Comparison of ENCODE assay signal across 25 mouse cellular contexts in genomic region chr1:177737505-177738105, GRCm38 (mm10). TPM values are rescaled to one million over a fixed set of nuclear protein-coding genes. Genes with fewer than 3 reads are reported as not detected.
A peak's percentile ranks its signal among the peaks of the same experiment; 100 is the strongest.
DNase-seq lines count a peak whose midpoint lies in the region; ATAC-seq and TF ChIP-seq lines count a peak whose summit lies in the region.
"Had no signal": no experiment of that assay in that cellular context is flagged by ENCODE, and none has a peak within 500 bp of the region (broad histone marks: within the 10 kb centered on the region; RNA-seq: fewer than 3 reads in every experiment).

No protein-coding gene starts in this region.

- no peaks in the 10 kb centered on the region for H3K36me3 ChIP-seq in macrophage (ENCODE audit: inconsistent target)
- H3K36me3 ChIP-seq: embryonic facial prominence, embryonic 10.5 days; heart, embryonic 12.5 days; hindbrain, embryonic 15.5 days had no signal

- 13% methylated on average over 6 of the region's 6 CpGs for whole genome bisulfite sequencing in macrophage (ENCODE audit: missing documents)

- ATAC-seq in megakaryocyte-erythroid progenitor cell, adult 5-6 weeks (replicated peaks; ENCODE audit: low FRiP score, low TSS enrichment, poor library complexity, severe bottlenecking), result peak; percentile 51
- ATAC-seq: activated CD4-positive, CD25-positive, alpha-beta regulatory T cell, adult 4 months; forebrain, embryonic 14.5 days; Patski had no signal

- peak overlapping the region; percentile 78 for H3K27ac ChIP-seq in bone marrow macrophage, adult 2 months (ENCODE audit: insufficient read depth, low read depth, low read length)
- H3K27ac ChIP-seq in macrophage, result peak overlapping the region; percentile 36; the same call in 1 of the 2 replicates
- H3K27ac ChIP-seq: embryonic facial prominence, embryonic 10.5 days; hindbrain, embryonic 15.5 days had no signal

- no peak for TF ChIP-seq POLR2A in bone marrow macrophage, adult 2 months (IDR thresholded peaks at IDR 0.05; ENCODE audit: borderline replicate concordance, low read depth, low read length)

- peak; percentile 37 for DNase-seq in heart, adult 11 months
- no peak for DNase-seq in heart, adult 18-20 months
- DNase-seq in adrenal gland, postnatal 14 days, result no peak
- DNase-seq in embryo, embryonic 10 days (ENCODE audit: low spot score), result no peak
- DNase-seq in ovary, postnatal 14 days (ENCODE audit: low spot score), result no peak
- DNase-seq: adrenal gland, postnatal 25 days; cerebellum, adult 2 months; cerebellum, postnatal 14 days; gastrocnemius, postnatal 36 days had no signal

- peaks cover 13% of the 10 kb centered on the region for H3K4me1 ChIP-seq in bone marrow macrophage, adult 2 months (ENCODE audit: control insufficient read depth, insufficient read depth, low read length)
- H3K4me1 ChIP-seq: embryonic facial prominence, embryonic 10.5 days; heart, embryonic 12.5 days; hindbrain, embryonic 15.5 days had no signal

- H3K4me3 ChIP-seq in bone marrow macrophage, adult 2 months (ENCODE audit: insufficient read depth, low read length), result peak overlapping the region; percentile 14; the same call in 1 of the 2 replicates
- no peak overlapping the region for H3K4me3 ChIP-seq in macrophage (ENCODE audit: inconsistent target)
- H3K4me3 ChIP-seq: embryonic facial prominence, embryonic 10.5 days; heart, embryonic 12.5 days; hindbrain, embryonic 15.5 days had no signal

- no peaks in the 10 kb centered on the region for H3K79me2 ChIP-seq in macrophage (ENCODE audit: inconsistent target)

- no peak for TF ChIP-seq CTCF in bone marrow macrophage, adult 2 months (IDR thresholded peaks at IDR 0.05; ENCODE audit: low read depth, low read length)

RNA-seq across cellular contexts. Expression of gene 1700016C15Rik, which starts 8.0 kb away (rescaled TPM):
- not detected for total RNA-seq in heart, adult 18-20 months (2021)
- polyA plus RNA-seq in bone marrow macrophage, adult 2 months (2012; ENCODE audit: insufficient read depth, insufficient read length, missing spikeins), result not detected in 2 replicates
- not detected for total RNA-seq in macrophage (2018; cell fraction: chromatin; rRNA removed)
- not detected for total RNA-seq in macrophage (2018; cell fraction: cytosol; rRNA removed)
- total RNA-seq in macrophage (2018; cell fraction: nucleus; rRNA removed), result not detected
- polyA plus RNA-seq in macrophage (2018), result not detected in 3 replicates
- not detected in 2 replicates for total RNA-seq in megakaryocyte-erythroid progenitor cell, adult 5-6 weeks (2014; fragmentation: Nextera tagmentation)
- total RNA-seq in megakaryocyte-erythroid progenitor cell, adult 5-6 weeks (2017), result not detected in 2 replicates
- total RNA-seq in adrenal gland, postnatal 14 days (2021), result not detected in 2 replicates
- total RNA-seq: adrenal gland, adult 18-20 months; adrenal gland, postnatal 25 days; gastrocnemius, adult 8-10 months; heart, adult 8-10 months; heart, postnatal 25 days had no signal
- polyA plus RNA-seq: C2C12; cerebellum, adult 2 months; embryonic facial prominence, embryonic 10.5 days; forebrain, embryonic 14.5 days; heart, embryonic 12.5 days; heart, embryonic 16.5 days; hindbrain, embryonic 11.5 days had no signal

RNA-seq across cellular contexts. Expression of gene Adss, which starts 58.7 kb away (rescaled TPM):
- 1 to 10 TPM; 6.2 to 8.7 TPM for total RNA-seq in heart, adult 18-20 months (2021)
- 70.0 and 70.8 TPM in 2 replicates for polyA plus RNA-seq in bone marrow macrophage, adult 2 months (2012; ENCODE audit: insufficient read depth, insufficient read length, missing spikeins)
- total RNA-seq in macrophage (2018; cell fraction: chromatin; rRNA removed), result 100 to 1,000 TPM in 6 of 26 experiments, 10 to 100 TPM in 20; 38.3 to 469 (median 71.9) TPM
- total RNA-seq in macrophage (2018; cell fraction: cytosol; rRNA removed), result 10 to 100 TPM; 18.1 to 63.5 (median 29.3) TPM
- total RNA-seq in macrophage (2018; cell fraction: nucleus; rRNA removed), result 100 to 1,000 TPM in 5 of 26 experiments, 10 to 100 TPM in 21; 23.5 to 198 (median 59.0) TPM
- 29.9 to 50.3 TPM (median 43.2 TPM) in 3 replicates for polyA plus RNA-seq in macrophage (2018)
- total RNA-seq in megakaryocyte-erythroid progenitor cell, adult 5-6 weeks (2014; fragmentation: Nextera tagmentation), result 86.1 and 93.5 TPM in 2 replicates
- total RNA-seq in megakaryocyte-erythroid progenitor cell, adult 5-6 weeks (2017), result 227 and 256 TPM in 2 replicates
- 54.3 and 64.7 TPM in 2 replicates for total RNA-seq in adrenal gland, postnatal 14 days (2021)
